Mouse (Mus musculus): ENCODE results near the gene Erlin1.
A peak's percentile ranks its signal among the peaks of the same experiment; 100 is the strongest.

Gene Erlin1

GRCm38 (mm10) chr19:44069121-44069913 lies at the start of gene Erlin1:
Gene Erlin1, minus strand, starts transcription at chr19:44069785.
- DNase-seq (ENCODE audit: low spot score in 2 of 2) = peak; percentile 88 to 91

DNA sequence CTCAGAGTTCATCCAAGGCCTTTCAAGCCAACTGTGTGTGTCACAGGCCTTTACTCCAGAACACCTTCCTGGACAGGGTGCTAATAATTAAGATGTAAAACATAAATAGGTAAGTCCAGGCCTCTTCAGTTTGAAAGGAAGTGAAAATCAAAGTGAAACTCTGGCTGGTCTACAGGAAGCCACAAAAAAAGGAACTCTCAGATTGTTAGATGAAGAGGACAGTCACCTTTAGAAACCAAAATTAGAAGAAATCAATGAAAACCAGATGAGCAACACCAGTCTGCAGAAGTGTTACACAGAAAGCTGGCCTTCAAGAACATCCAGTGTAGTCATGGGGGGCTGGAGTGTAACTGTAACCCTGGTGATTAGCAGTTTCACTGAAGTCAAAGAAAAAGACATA lies 48.2 kb upstream of the Erlin1 start:
- no peak for DNase-seq (ENCODE audit: low spot score in 2 of 2)

DNA sequence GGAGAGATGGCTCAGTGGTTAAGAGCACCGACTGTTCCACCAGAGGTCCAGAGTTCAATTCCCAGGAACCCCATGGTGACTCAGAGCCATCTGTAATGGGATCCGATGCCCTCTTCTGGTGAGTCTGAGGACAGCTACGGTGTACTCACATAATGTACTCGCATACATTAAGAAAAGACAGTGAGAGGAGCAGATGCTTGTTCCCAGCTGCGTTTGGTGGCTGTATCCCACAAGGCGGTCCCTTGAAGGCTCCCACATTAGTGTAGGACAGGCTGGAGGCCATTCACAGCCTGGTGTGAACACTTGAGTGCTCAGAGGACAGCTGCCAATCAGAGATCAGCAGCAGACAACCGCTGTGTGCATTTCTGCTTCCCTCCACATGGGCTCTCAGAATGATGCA lies 42.1 kb upstream of the Erlin1 start:
- no peak for DNase-seq (ENCODE audit: low spot score in 2 of 2)

GRCm38 (mm10) chr19:44110356-44110755 lies 40.8 kb upstream of the Erlin1 start:
- DNase-seq (ENCODE audit: low spot score in 2 of 2) = no peak

DNA sequence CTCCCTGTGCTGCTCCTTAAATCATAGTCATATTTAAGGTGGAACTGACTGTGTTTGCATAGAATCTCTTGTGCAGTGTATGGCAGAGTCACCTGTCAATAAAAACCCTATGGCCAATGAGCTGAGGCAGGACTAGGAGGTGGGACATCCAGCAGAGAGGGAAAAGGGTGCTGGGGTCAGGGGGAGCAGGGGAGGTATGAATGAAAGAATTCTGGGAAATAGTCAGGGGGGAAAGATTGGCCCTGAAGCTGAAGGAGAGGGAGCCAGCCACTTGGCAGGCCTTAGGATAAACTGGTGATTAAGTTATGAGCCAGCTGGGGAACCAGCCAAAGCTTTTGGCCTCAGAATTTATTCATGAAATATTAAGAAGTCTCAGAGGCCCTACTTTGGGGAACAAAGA lies 39.4 kb upstream of the Erlin1 start:
- DNase-seq (ENCODE audit: low spot score in 2 of 2) = no peak

DNA sequence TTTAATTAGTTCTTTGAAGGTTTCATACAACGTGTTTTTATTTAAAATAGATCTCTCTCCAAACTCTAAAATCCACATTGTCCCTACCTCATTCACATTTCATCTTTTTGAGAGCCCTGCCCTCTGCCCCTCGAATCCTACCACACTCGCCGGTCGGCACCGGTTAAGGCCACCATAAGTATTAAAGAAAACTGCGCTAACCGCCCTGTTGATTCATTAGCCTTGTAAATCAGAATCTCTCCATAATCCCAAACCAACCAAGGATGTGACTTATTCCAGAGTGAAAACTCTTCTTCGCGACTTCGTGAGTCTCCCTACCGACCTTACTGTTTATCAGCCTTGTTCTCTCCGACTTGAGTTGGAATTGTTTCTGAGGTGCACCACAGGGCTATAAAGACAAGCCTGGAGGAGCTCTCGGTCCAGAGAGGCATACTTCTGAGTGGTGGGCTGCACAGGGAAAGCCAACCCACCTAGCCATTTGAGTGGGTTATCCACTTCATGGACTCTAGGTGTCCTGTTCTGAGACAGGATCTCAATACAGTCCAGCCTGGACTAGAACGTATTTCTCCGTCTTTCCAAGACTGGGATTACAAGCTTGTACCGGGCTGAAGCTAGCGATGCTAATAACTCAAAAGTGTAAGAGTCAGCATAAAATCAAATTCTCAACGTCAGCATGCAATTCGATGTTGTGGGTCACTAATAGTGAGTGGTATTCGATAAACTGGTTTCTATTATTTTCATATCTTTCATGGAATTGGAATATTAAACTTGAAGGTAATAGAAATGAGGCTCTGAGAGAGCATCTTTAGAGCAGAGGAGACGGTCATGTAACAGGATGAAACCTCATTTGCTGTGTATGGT lies 38.3 kb upstream of the Erlin1 start:
- DNase-seq (ENCODE audit: low spot score in 2 of 2) = no peak

GRCm38 (mm10) chr19:44106831-44107660 lies 37.5 kb upstream of the Erlin1 start, which contains the start of gene Chuk:
Gene Chuk, minus strand, starts transcription at chr19:44107480.
- peak; percentile 91 to 98 for DNase-seq (ENCODE audit: low spot score in 2 of 2)

DNA sequence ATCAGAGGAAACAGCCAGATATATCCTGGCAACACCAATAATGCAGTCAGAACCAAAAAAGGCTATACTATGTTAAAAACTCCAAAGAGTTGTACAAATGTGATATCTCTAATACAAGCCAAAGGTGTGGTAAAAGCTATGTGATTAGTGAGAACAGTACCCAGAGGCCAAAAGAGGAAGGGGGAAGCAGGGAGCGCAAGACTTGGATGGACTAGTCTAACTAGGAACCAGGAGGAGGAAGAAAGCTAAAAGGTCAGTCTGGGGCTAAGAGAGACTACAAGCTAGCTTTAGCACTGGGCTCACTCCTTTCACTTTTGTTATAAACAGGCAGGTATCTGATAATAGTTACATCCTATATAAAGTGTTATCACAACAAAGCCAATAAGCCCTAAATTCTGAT lies 34.8 kb upstream of the Erlin1 start:
- no peak for DNase-seq (ENCODE audit: low spot score in 2 of 2)

DNA sequence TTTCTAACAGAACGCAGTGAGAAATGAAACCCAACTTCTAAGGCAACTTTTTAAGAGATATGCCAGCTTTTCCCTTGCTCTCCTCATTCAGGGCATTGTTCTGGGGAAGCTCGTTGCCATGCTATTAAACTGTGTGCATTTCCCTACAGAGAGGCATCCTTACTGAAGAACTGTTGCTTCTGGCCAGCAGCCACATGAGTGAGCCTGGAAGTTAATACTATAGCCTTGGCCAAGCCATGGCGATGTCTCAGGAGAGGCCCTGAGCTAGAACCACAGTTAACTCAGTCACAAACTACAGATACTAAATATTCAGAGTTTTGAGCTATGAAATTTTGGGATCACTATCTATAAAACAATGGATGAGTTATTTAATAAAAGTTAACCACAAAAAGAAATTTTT lies 33.4 kb upstream of the Erlin1 start:
- no peak for DNase-seq (ENCODE audit: low spot score in 2 of 2)

DNA sequence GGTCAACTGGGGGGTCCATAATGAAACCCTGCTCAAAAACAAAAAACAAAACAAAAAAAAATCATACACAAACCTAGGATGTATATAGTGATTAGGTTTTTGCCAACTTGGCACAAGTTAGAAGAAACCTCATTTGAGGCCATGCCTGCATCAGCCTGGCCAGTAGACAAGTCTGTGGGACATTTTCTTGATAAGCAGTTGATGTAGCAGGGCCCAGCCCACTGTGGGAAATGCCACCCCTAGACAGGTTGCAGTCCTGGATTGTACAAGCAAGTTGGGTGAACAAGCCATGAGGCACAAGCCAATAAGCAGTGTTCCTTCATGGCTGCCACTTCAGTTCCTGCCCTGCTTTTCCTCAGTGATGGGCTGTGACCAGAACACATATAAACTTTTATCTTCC lies 31.3 kb upstream of the Erlin1 start:
- no peak for DNase-seq (ENCODE audit: low spot score in 2 of 2)

DNA sequence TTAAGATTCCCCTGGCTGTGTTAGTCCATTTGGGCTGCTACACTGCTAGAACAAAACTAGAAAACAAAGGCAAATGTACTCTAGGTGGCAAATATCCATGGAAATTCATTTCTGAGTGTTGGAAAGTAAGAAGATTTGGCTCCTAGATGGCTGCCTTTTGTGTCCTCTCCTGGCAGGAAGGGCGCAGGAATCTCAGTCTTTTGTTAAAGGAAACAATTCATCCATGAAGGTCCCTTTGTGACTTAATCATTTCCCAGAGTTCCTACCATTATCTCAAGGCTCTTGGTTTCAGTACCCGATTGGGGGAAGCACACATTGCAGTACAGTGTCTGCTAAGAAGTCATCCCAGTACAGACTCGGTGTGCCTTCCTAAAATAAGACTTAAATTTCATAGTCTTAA lies 16.7 kb upstream of the Erlin1 start:
- DNase-seq (ENCODE audit: low spot score in 2 of 2) = no peak

- DNase-seq (ENCODE audit: low spot score in 2 of 2) = no peak
Measured at GRCm38 (mm10) chr19:44080920-44081319, 11.3 kb upstream of the Erlin1 start.

- no peak for DNase-seq (ENCODE audit: low spot score in 2 of 2)
Measured at GRCm38 (mm10) chr19:44080023-44080422, 10.4 kb upstream of the Erlin1 start.

GRCm38 (mm10) chr19:44077024-44077423 lies 7.4 kb upstream of the Erlin1 start:
- no peak for DNase-seq (ENCODE audit: low spot score in 2 of 2)

DNA sequence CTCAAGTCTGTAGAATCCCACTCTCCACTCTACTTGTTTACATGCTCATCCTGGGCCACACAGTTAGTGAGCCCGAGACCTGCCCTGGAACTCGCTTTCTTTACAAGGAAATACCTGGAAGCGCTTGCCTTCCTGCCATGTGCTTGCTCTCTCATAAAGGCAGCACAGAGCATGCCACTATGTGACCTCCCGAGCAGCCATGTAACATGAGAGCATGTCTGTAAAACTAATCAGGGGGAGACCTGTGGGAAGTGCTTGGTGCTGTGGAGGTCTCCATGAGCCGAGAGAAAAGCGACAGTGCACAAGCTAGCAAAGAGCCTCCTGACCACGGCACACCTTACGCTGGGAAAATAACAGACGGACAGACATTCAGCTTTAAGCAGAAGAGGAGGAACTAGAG lies 6.9 kb upstream of the Erlin1 start:
- DNase-seq (ENCODE audit: low spot score in 2 of 2) = no peak

DNA sequence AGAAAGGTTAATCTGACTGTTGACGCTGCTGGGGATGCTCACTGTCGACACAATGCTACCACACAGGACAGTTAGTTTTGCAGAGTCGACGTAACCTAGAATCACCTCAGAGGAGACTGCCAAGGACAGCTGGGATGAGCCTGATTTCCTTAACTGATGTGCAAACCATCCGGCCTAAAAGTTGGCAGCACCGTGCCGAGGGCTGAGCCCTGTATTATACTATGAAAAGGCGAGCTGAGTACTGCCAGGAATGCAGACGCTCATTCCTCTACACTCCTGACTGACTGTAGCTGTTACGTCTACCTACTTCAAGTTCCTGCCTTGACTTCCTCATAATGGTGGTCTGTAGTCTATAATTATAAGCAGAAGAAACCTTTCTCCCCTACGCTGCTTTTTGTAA lies 5.4 kb upstream of the Erlin1 start:
- DNase-seq (ENCODE audit: low spot score in 2 of 2) = no peak

DNA sequence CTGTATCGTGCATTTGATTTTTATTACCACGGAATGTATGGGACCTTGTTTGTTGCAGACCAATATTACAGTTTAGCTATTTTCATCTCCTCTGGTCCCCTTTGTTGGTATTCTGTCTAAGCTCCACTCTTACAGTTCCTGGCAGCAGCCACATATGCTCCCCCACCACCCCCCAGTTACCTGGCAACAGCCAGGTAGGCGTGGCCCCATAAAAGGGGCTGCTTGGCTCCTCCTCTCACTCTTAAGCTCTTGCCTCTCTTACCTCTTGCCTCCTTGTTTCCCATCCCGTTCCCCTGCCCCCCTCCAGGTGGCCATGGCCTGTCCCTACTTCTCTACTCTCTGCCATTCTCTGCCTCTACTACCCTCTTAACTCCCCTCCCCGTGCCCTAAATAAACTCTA lies 1.6 kb upstream of the Erlin1 start:
- DNase-seq (ENCODE audit: low spot score in 2 of 2) = no peak

DNA sequence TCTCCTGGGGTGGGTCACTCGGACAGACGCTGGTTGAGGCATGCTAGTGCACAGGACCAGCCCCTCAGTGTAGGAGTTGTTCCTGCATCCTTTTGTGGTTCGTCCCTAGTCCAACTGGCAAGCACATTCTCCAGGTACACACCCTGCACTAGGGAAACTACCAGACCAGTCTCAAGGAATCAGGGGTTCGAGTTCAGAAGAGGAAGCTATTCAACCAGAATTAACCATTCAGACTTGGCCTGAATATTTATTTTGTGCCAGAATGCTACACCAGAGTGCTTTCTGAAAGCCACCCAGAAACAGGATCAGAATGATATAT lies 288 bp upstream of the Erlin1 start:
- no peak for DNase-seq (ENCODE audit: low spot score in 2 of 2)

- DNase-seq (ENCODE audit: low spot score in 2 of 2) = no peak
Measured at GRCm38 (mm10) chr19:44068232-44068631, 1.4 kb downstream of the Erlin1 start.

- DNase-seq (ENCODE audit: low spot score in 2 of 2) = no peak
Measured at GRCm38 (mm10) chr19:44067323-44068049, 2.1 kb downstream of the Erlin1 start.

DNA sequence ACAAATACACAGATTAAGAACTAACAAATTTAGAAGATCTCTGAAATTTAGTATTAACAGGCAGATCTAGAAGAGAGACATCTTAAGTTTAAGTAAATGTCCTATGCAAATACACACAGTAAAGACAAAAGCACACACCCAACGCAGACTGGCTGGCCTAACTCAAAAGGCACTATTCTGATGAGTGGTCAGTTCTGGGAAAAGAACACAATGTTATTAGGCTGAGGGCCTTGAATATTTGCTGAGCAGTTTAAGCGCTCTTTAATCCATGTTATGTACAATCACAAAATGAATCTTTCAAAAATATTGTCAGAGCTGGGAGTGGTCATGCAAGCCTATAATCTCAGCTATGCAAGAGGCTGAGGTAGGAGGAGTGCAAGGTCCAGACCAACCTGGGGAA lies 4.9 kb downstream of the Erlin1 start:
- no peak for DNase-seq (ENCODE audit: low spot score in 2 of 2)

- DNase-seq (ENCODE audit: low spot score in 2 of 2) = no peak
Measured at GRCm38 (mm10) chr19:44063773-44064172, 5.8 kb downstream of the Erlin1 start.
